8 mouse cellular contexts compared by ENCODE assay signal in the genomic region with DNA sequence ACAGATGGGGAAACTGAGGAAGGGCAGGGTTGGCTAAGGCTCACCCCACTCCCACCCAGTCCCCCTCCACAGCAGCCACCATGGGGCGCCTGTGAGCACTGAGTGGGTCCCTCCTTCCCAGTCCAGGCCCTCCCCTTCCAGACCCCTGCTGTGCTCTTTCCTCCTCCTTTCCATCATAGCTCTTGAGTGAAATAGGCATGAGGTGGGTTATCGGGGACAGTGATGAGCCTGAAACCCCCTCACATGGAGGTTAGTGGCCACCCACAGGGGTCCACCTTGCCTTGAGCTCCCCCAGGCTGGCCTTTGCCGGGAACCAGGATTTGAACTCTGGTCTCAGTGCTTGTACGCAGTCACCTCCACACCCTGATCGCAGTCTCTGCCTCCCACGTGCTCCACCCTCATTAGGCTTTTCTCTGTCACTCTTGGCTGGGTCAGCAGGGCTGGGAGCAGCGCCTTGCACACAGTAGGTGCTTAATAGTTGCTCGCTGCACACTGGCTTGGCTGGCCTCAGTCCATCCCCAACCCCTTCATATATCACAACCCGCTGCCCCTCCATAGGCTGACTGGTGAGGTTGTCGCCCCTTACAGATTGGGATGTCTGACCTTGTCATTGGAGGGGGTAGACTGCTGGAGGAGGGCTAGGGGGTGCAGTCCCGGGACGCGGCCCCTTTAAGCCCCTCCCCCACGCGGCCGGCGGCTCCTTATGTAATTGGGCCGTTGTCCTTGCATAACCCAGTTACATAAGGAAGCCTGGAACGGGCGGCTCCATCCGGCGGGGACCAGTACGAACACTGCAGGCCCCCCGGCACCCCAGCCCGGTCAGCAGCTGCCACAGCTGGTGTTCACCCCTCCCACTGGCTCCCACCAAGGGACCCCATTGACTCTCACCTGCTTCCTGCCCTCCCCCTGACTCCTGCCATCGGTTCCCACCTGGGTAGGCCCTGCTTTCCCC. TPM values are rescaled to one million over a fixed set of nuclear protein-coding genes. Genes with fewer than 3 reads are reported as not detected.
DNase-seq lines count a peak whose midpoint lies in the region; ATAC-seq and TF ChIP-seq lines count a peak whose summit lies in the region.

No protein-coding gene starts in this region.

- TF ChIP-seq CTCF in E14TG2a.4 (conservative IDR thresholded peaks at IDR 0.05; ENCODE audit: low read length) = no peak
- 0 out of 2 replicates have a peak, but pooled peaks have one; percentile 9 for TF ChIP-seq CTCF in forebrain, postnatal 0 days (IDR thresholded peaks at IDR 0.05; ENCODE audit: low read depth)
- TF ChIP-seq CTCF in layer of hippocampus, adult 2 months (conservative IDR thresholded peaks at IDR 0.05) = peak; percentile 34

- H3K9me3 ChIP-seq in E14TG2a.4 (ENCODE audit: low read length) = no peaks in the 10 kb centered on the region
- H3K9me3 ChIP-seq in forebrain, postnatal 0 days (ENCODE audit: low read length) = no peaks in the 10 kb centered on the region
- no peaks in the 10 kb centered on the region for H3K9me3 ChIP-seq in lung, embryonic 16.5 days (ENCODE audit: control insufficient read depth, low read length)

- peaks cover 97% of the 10 kb centered on the region for H3K4me1 ChIP-seq in E14TG2a.4 (replicated peaks; ENCODE audit: low read depth, low read length)
- peaks cover 19% of the 10 kb centered on the region; the same call in 1 of the 2 replicates for H3K4me1 ChIP-seq in forebrain, postnatal 0 days (ENCODE audit: insufficient read depth)
- peaks cover 90% of the 10 kb centered on the region for H3K4me1 ChIP-seq in lung, embryonic 16.5 days (replicated peaks; ENCODE audit: control insufficient read depth, insufficient read depth, low read length)

- H3K36me3 ChIP-seq in E14TG2a.4 (ENCODE audit: insufficient read depth, low read length) = peaks cover 29% of the 10 kb centered on the region
- H3K36me3 ChIP-seq in forebrain, postnatal 0 days (ENCODE audit: insufficient read depth) = peaks cover 3% of the 10 kb centered on the region; the same call in 1 of the 2 replicates
- H3K36me3 ChIP-seq in lung, embryonic 16.5 days (ENCODE audit: control insufficient read depth, insufficient read depth, low read length) = no peaks in the 10 kb centered on the region

- no peak for ATAC-seq in forebrain, postnatal 0 days
- peak; percentile 42 for ATAC-seq in lung, embryonic 16.5 days (ENCODE audit: low read depth)

- H3K27me3 ChIP-seq in E14TG2a.4 (ENCODE audit: insufficient read depth, low read length) = peaks cover 5% of the 10 kb centered on the region; the same call in 1 of the 2 replicates
- no peaks in the 10 kb centered on the region for H3K27me3 ChIP-seq in forebrain, postnatal 0 days (ENCODE audit: insufficient read depth, low read length)
- H3K27me3 ChIP-seq in lung, embryonic 16.5 days (ENCODE audit: control insufficient read depth, insufficient read depth, low read depth, low read length) = no peaks in the 10 kb centered on the region

- intact Hi-C loops in heart, postnatal 36 days (cut with DNase I) = loop anchor here (1.0 kb wide), 1 partner anchor 17 kb away; no protein-coding TSS in a partner anchor

- H3K4me2 ChIP-seq in forebrain, postnatal 0 days (ENCODE audit: low read depth) = no peak overlapping the region
- peak overlapping the region; percentile 52 for H3K4me2 ChIP-seq in lung, embryonic 16.5 days (ENCODE audit: low read depth, low read length)

- no peak overlapping the region for H3K9ac ChIP-seq in forebrain, postnatal 0 days
- peak overlapping the region; percentile 54 for H3K9ac ChIP-seq in lung, embryonic 16.5 days (ENCODE audit: low read length)

- DNase-seq in adrenal gland, postnatal 25 days = peak; percentile 87
- no peak for DNase-seq in forebrain, postnatal 0 days
- DNase-seq in heart, postnatal 36 days = peak; percentile 92 to 94
- peak; percentile 76 to 82 for DNase-seq in layer of hippocampus, adult 2 months (ENCODE audit: low spot score in 2 of 2)
- DNase-seq in retina, adult 2 months (ENCODE audit: low read depth, low spot score) = peak; percentile 81
- DNase-seq in spleen, postnatal 36 days (ENCODE audit: low spot score in 2 of 2) = no peak

- peak overlapping the region; percentile 54; the same call in 1 of the 2 replicates for H3K27ac ChIP-seq in forebrain, postnatal 0 days (ENCODE audit: low read depth, low read length)
- peak overlapping the region; percentile 96 for H3K27ac ChIP-seq in layer of hippocampus, adult 2 months
- peak overlapping the region; percentile 81 for H3K27ac ChIP-seq in lung, embryonic 16.5 days (ENCODE audit: low read length)

- 28% methylated on average over 26 of the region's 26 CpGs for WGBS in forebrain, postnatal 0 days
- 25% methylated on average over 26 of the region's 26 CpGs for WGBS in lung, embryonic 16.5 days

- H3K4me3 ChIP-seq in E14TG2a.4 (replicated peaks; ENCODE audit: low read length) = peak overlapping the region; percentile 73
- no peak overlapping the region for H3K4me3 ChIP-seq in forebrain, postnatal 0 days (ENCODE audit: low read depth, low read length)
- H3K4me3 ChIP-seq in layer of hippocampus, adult 2 months = peak overlapping the region; percentile 38; the same call in 1 of the 2 replicates
- H3K4me3 ChIP-seq in lung, embryonic 16.5 days (ENCODE audit: low read length) = peak overlapping the region; percentile 30

RNA-seq across cellular contexts. Expression of a gene that starts 20.7 kb away (rescaled TPM):
- total RNA-seq in adrenal gland, postnatal 25 days (2021) = 1.4 TPM in 1 of 2 replicates, not detected in the other
- 0.77 and 1.3 TPM in 2 replicates for total RNA-seq in forebrain, postnatal 0 days (2014; rRNA removed)
- polyA plus RNA-seq in forebrain, postnatal 0 days (2015; fragmentation: Nextera tagmentation; extraction: Ambion mirVana) = 1.7 TPM in 2 replicates
- 1 to 10 TPM; 2.2 to 2.4 TPM for total RNA-seq in heart, postnatal 36 days (2021)
- 1 to 10 TPM; 1.9 to 2.1 TPM for total RNA-seq in layer of hippocampus, adult 2 months (2021)
- 7.9 and 9.0 TPM in 2 replicates for polyA plus RNA-seq in lung, embryonic 16.5 days (2015; fragmentation: Nextera tagmentation; extraction: Ambion mirVana)

RNA-seq across cellular contexts. Expression of a gene that starts 24.8 kb away (rescaled TPM):
- total RNA-seq in adrenal gland, postnatal 25 days (2021) = 1.5 TPM in 1 of 2 replicates, not detected in the other
- total RNA-seq in forebrain, postnatal 0 days (2014; rRNA removed) = 5.8 and 16.6 TPM in 2 replicates
- polyA plus RNA-seq in forebrain, postnatal 0 days (2015; fragmentation: Nextera tagmentation; extraction: Ambion mirVana) = 1.9 and 3.7 TPM in 2 replicates
- under 1 TPM in 1 of 2 experiments, not detected in 1; 0.62 TPM for total RNA-seq in heart, postnatal 36 days (2021)
- total RNA-seq in layer of hippocampus, adult 2 months (2021) = 1 to 10 TPM; 5.5 to 8.1 TPM
- 1.2 and 1.7 TPM in 2 replicates for polyA plus RNA-seq in lung, embryonic 16.5 days (2015; fragmentation: Nextera tagmentation; extraction: Ambion mirVana)

RNA-seq across cellular contexts. Expression of a gene that starts 29.3 kb away (rescaled TPM):
- 1.7 TPM in 2 replicates for total RNA-seq in adrenal gland, postnatal 25 days (2021)
- 2.5 and 3.3 TPM in 2 replicates for total RNA-seq in forebrain, postnatal 0 days (2014; rRNA removed)
- polyA plus RNA-seq in forebrain, postnatal 0 days (2015; fragmentation: Nextera tagmentation; extraction: Ambion mirVana) = 5.0 and 7.3 TPM in 2 replicates
- total RNA-seq in heart, postnatal 36 days (2021) = 1 to 10 TPM; 1.1 to 2.0 TPM
- 1 to 10 TPM; 4.4 to 6.1 TPM for total RNA-seq in layer of hippocampus, adult 2 months (2021)
- 3.0 and 3.1 TPM in 2 replicates for polyA plus RNA-seq in lung, embryonic 16.5 days (2015; fragmentation: Nextera tagmentation; extraction: Ambion mirVana)

RNA-seq across cellular contexts. Expression of a gene that starts 29.4 kb away (rescaled TPM):
- total RNA-seq in adrenal gland, postnatal 25 days (2021) = 48.4 and 52.7 TPM in 2 replicates
- 126 and 139 TPM in 2 replicates for total RNA-seq in forebrain, postnatal 0 days (2014; rRNA removed)
- 111 and 125 TPM in 2 replicates for polyA plus RNA-seq in forebrain, postnatal 0 days (2015; fragmentation: Nextera tagmentation; extraction: Ambion mirVana)
- 10 to 100 TPM; 50.3 to 52.2 TPM for total RNA-seq in heart, postnatal 36 days (2021)
- total RNA-seq in layer of hippocampus, adult 2 months (2021) = 10 to 100 TPM; 75.9 to 79.7 TPM
- 71.4 and 73.1 TPM in 2 replicates for polyA plus RNA-seq in lung, embryonic 16.5 days (2015; fragmentation: Nextera tagmentation; extraction: Ambion mirVana)

RNA-seq across cellular contexts. Expression of a gene that starts 35.3 kb away (rescaled TPM):
- 49.3 and 51.6 TPM in 2 replicates for total RNA-seq in adrenal gland, postnatal 25 days (2021)
- total RNA-seq in forebrain, postnatal 0 days (2014; rRNA removed) = 60.2 and 67.2 TPM in 2 replicates
- 128 and 132 TPM in 2 replicates for polyA plus RNA-seq in forebrain, postnatal 0 days (2015; fragmentation: Nextera tagmentation; extraction: Ambion mirVana)
- 10 to 100 TPM; 27.8 to 29.4 TPM for total RNA-seq in heart, postnatal 36 days (2021)
- 10 to 100 TPM; 70.1 to 72.0 TPM for total RNA-seq in layer of hippocampus, adult 2 months (2021)
- 95.4 and 105 TPM in 2 replicates for polyA plus RNA-seq in lung, embryonic 16.5 days (2015; fragmentation: Nextera tagmentation; extraction: Ambion mirVana)

Comparison
In these comparisons a context has a peak if more than half of its experiments do, and no peak if none do; other contexts are left out.
1. DNase-seq: peak in adrenal gland, postnatal 25 days (single experiment), heart, postnatal 36 days (2 of 2), layer of hippocampus, adult 2 months (2 of 2) and retina, adult 2 months (single experiment); none in forebrain, postnatal 0 days (single experiment) and spleen, postnatal 36 days (0 of 2).
2. Peak in every context shown above with its lines, with median percentiles within 50 percentile points of each other: H3K27ac ChIP-seq.